Mouse (Mus musculus) cerebellum, adult 2 months (tissue): Measurements from ENCODE around the gene Ykt6. TPM values are rescaled to one million over a fixed set of nuclear protein-coding genes. Genes with fewer than 3 reads are reported as not detected.
A peak's percentile ranks its signal among the peaks of the same experiment; 100 is the strongest.

ENCODE experiments used
- DNase-seq, 2 experiments: peaks; one replicate each; pipeline ENCODE4 v3.0.0; 2021
- H3K27ac ChIP-seq: fragments of 200-500 bp; 2 replicates; pipeline ENCODE4 v1.5.1; 2012; ENCODE audit warnings: low read length, control low read depth, inconsistent platforms; ENCODE audit not compliant: insufficient read depth
- H3K27me3 ChIP-seq: fragments of 200-500 bp; 2 replicates; pipeline ENCODE4 v1.6.1; 2012; ENCODE audit warnings: inconsistent platforms, mild to moderate bottlenecking, low read length, moderate library complexity; ENCODE audit not compliant: control insufficient read depth, insufficient read depth
- H3K4me1 ChIP-seq: fragments of 200-500 bp; 2 replicates; pipeline ENCODE4 v1.6.1; 2011; ENCODE audit warnings: low read length; ENCODE audit not compliant: control insufficient read depth, insufficient read depth
- H3K4me3 ChIP-seq: fragments of 200-500 bp; replicated peaks from 2 replicates; pipeline ENCODE3; 2011; ENCODE audit warnings: mild to moderate bottlenecking, low read depth, low read length, control low read depth; ENCODE audit not compliant: insufficient read depth
- CTCF ChIP-seq: fragments of 200-500 bp; IDR thresholded peaks from 2 replicates; pipeline ENCODE4 v1.5.1; 2011; ENCODE audit warnings: low read depth, mild to moderate bottlenecking, control low read depth, low read length, moderate library complexity, borderline replicate concordance; ENCODE audit not compliant: insufficient read depth
- POLR2A ChIP-seq: fragments of 200-500 bp; IDR thresholded peaks from 2 replicates; pipeline ENCODE4 v1.6.1; 2011; ENCODE audit warnings: low read length, control low read depth, borderline replicate concordance; ENCODE audit not compliant: insufficient read depth
- WGBS: fragments of 180-500 bp; shearing (Covaris S2); methylation state at CpG from one replicate; pipeline ENCODE4 v1.1.7; 2018; 5-methylcytosine and 5-hydroxymethylcytosine counted together
- polyA plus RNA-seq: library from polyadenylated mRNA; depleted of rRNA; stranded (reverse); fragments of >200 nt; gene quantifications from 2 replicates; pipeline ENCODE4 v1.2.3, GENCODE M21; 2012; rRNA removed

Gene Ykt6
- 54.2 and 54.9 TPM in 2 replicates for polyA plus RNA-seq

- no peaks in the 10 kb centered on the region for H3K27me3 ChIP-seq
- TF ChIP-seq POLR2A (peak; percentile 90), CTCF (no peak)
- under 1% methylated on average over 71 of the region's 71 CpGs for WGBS
- peak within 1 kb of the TSS; percentile 96 for H3K27ac ChIP-seq
- peak within 1 kb of the TSS; percentile 96 for H3K4me3 ChIP-seq
- no peaks in the 10 kb centered on the region for H3K4me1 ChIP-seq
- peak; percentile 95 to 97 for DNase-seq
These were observed at the start of gene Ykt6 for GRCm38 (mm10) chr11:5955546-5956276. TSS of gene Ykt6 (plus strand) at chr11:5955693.

GRCm38 (mm10) chr11:5905778-5906518, 49.5 kb upstream of the Ykt6 start:
- no peak for DNase-seq
- H3K27ac ChIP-seq: no peak overlapping the region
- peaks cover 8% of the 10 kb centered on the region; the same call in 1 of the 2 replicates for H3K4me1 ChIP-seq
- TF ChIP-seq CTCF (no peak), POLR2A (no peak)
- H3K4me3 ChIP-seq: no peak overlapping the region
- 60% methylated on average over 10 of the region's 10 CpGs for WGBS
- H3K27me3 ChIP-seq: no peaks in the 10 kb centered on the region

- no peak for DNase-seq
- no peaks in the 10 kb centered on the region for H3K27me3 ChIP-seq
- peaks cover 3% of the 10 kb centered on the region; the same call in 1 of the 2 replicates for H3K4me1 ChIP-seq
- no peak overlapping the region for H3K27ac ChIP-seq
- no peak for TF ChIP-seq CTCF
- TF ChIP-seq POLR2A: no peak
- 47% methylated on average over 5 of the region's 5 CpGs for WGBS
- H3K4me3 ChIP-seq: no peak overlapping the region
These were observed 48.4 kb upstream of the Ykt6 start for GRCm38 (mm10) chr11:5907096-5907495.

- no peak for DNase-seq
- H3K27ac ChIP-seq: no peak overlapping the region
- H3K4me3 ChIP-seq: no peak overlapping the region
- peaks cover 6% of the 10 kb centered on the region; the same call in 1 of the 2 replicates for H3K4me1 ChIP-seq
- 80% methylated on average over 4 of the region's 4 CpGs for WGBS
- no peaks in the 10 kb centered on the region for H3K27me3 ChIP-seq
- TF ChIP-seq POLR2A (no peak), CTCF (no peak)
These were observed 46.9 kb upstream of the Ykt6 start for GRCm38 (mm10) chr11:5908642-5909041.

- no peak overlapping the region for H3K27ac ChIP-seq
- peak; percentile 77 to 82 for DNase-seq
- H3K4me3 ChIP-seq: no peak overlapping the region
- TF ChIP-seq POLR2A: no peak
- TF ChIP-seq CTCF: peak; percentile 84
- WGBS: 16% methylated on average over 5 of the region's 5 CpGs
- peaks cover 22% of the 10 kb centered on the region for H3K4me1 ChIP-seq
- no peaks in the 10 kb centered on the region for H3K27me3 ChIP-seq
These were observed 42.9 kb upstream of the Ykt6 start for GRCm38 (mm10) chr11:5912635-5913034.

DNA sequence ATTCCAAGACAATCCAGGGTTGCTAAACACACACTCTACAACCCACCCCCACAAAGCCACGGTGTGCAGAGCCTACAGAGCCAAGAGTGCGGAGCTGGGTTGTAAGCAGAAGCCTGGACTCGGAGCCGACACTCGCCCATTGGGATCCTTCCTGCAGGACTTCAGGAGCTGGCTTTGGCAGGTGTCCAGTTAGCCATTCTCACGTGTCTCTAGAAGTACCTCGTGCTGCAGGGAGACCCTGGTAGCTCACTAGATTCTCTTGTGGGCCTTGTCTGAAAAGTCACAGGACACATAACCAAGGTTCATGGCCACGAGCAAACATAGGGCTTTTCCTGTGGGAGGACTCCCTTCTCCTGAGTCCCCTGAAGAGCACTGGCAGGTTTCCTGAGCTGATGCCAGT, 42.2 kb upstream of the Ykt6 start:
- 41% methylated on average over 8 of the region's 8 CpGs for WGBS
- TF ChIP-seq CTCF: no peak
- no peak for DNase-seq
- Histone ChIP-seq H3K4me3 (no peak overlapping the region), H3K4me1 (peaks cover 22% of the 10 kb centered on the region), H3K27me3 (no peaks in the 10 kb centered on the region), H3K27ac (no peak overlapping the region)

DNA sequence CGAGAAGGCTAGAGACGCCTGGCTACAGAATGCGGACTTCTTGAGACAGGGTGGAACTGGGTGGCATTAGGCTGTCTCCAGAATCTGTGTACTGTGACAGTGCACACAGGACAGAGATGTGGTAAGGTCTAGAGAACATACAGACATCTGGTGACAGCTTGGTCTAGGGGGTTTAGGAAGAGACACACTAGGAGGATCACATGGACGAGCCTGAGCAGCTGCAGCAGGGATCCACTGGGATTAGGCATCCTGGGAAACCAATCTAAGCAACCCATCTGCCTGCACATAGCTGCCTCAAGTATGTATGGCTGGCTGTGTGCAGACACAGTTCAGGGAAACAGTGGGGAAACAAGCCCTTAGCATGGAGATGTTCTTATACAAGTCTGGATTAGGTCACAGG, 41.6 kb upstream of the Ykt6 start:
- 87% methylated on average over 4 of the region's 4 CpGs for WGBS
- Histone ChIP-seq H3K4me1 (peaks cover 22% of the 10 kb centered on the region), H3K4me3 (no peak overlapping the region), H3K27me3 (no peaks in the 10 kb centered on the region), H3K27ac (no peak overlapping the region)
- TF ChIP-seq CTCF (no peak), POLR2A (no peak)
- no peak for DNase-seq

- no peak overlapping the region for H3K27ac ChIP-seq
- H3K27me3 ChIP-seq: no peaks in the 10 kb centered on the region
- peaks cover 22% of the 10 kb centered on the region for H3K4me1 ChIP-seq
- no peak overlapping the region for H3K4me3 ChIP-seq
- no peak for DNase-seq
- 72% methylated on average over 5 of the region's 5 CpGs for WGBS
- TF ChIP-seq POLR2A (no peak), CTCF (no peak)
These were observed 40.6 kb upstream of the Ykt6 start for GRCm38 (mm10) chr11:5914940-5915339.
